Mouse (Mus musculus): Measurements from ENCODE around the gene Slc43a1. TPM values are rescaled to one million over a fixed set of nuclear protein-coding genes. Genes with fewer than 3 reads are reported as not detected.

Slc43a1 gene
- total RNA-seq (2023), result 1.1 TPM

DNA sequence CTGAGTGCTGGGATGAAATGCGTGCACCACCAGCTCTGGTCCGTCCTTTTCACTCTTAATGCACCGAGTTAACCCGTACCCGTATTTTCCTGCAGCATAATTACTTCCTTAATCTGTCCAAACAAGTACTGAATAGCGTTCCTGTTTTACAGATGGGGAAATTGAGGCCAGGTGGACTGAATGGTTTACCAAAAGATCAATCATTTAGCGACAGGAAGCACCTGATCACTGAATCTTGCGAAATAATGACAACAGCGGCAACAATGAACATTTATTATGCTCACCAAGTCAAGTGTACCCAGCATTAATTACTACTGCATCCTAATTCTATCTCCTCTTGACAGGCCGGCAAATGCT is at the start of gene Slc43a1:
Gene Slc43a1, plus strand, starts transcription at position 258 of the 357 bp plus-strand sequence.

DNA sequence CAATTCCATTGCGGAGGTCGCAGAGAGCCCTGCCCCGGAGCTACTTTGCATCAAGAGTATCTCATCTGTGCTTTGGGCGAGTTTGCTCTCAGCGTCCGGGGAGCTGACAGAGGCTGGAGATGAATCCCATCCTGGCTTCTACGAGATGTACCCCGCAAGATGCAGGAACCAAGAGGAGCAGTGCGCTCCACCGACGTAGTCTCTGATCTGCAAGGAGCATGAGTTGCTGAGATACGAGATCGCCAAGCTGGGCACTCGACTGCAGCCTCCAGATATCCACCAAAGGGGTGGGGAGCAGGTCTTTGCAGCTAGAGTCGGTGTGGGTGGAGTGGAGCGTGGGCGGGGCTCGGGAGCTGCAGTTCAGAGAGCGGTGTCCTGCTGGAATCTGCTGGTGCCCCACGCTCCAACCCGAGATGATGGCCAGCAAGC is 40.1 kb upstream of the Slc43a1 start, which contains the start of gene Ube2l6:
Gene Ube2l6, plus strand, starts transcription at position 336 of the 429 bp plus-strand sequence.

DNA sequence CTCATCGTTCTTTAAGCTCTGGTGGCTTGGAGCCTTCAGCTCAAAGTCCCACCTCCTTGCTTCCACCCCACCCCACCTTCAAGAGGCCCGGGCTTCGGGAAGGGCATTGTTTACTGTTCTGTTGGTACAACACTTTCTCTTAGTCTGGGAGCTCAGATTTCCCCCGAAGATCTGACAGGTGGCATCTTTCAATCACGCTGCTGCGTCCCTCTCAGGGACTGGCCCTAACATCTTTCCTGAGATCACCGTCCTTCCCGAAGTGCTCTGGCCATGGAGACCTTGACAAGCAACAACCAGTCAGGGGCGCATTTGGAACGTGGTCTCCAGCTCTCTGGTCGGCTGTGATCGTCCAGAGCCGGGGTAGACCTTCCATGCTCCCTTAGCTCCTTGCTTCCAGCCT is 16.1 kb upstream of the Slc43a1 start, which contains the start of gene Smtnl1:
Gene Smtnl1, minus strand, starts transcription at position 101 of the 400 bp plus-strand sequence.

GRCm38 (mm10) chr2:84826488-84827282 is 12.0 kb upstream of the Slc43a1 start, which contains the start of gene Timm10:
Gene Timm10 (plus strand): TSS chr2:84826997.

DNA sequence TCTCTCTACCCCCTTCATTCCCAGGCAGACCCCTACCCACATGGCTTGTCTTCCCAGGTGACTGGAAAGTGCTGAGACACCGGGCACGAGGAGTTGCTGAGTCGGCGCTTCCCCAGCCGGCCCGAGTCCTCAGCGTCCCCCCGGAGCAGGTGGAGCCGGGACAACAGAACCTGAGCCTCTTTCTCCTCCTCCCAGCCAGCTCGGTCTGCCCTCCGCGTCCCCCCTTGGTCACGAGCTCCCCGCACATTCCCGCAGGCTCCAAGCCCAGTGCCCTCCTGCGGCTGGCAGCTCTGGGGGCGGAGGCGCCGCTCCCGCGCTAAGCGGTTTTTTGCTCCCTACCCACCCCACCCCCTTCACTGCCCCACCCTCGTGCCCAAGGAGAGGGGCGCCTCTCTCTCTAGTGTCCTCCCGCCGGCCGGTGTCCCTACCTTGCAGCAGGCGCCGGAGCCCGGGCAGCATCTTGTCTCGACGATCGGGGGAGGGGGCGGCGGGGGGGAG is 47.6 kb downstream of the Slc43a1 start, which contains the start of gene Rtn4rl2:
Gene Rtn4rl2, minus strand, starts transcription at position 477 of the 498 bp plus-strand sequence.

Other genes with a start within 250 kb of the Slc43a1 start
- gene Ctnnd1, start 188.1 kb upstream of the Slc43a1 start, total RNA-seq (2023), result 1.7 TPM
- not detected for gene Btbd18, start 179.8 kb upstream of the Slc43a1 start, total RNA-seq (2023)
- 38.9 TPM for gene Selenoh, start 168.1 kb upstream of the Slc43a1 start, total RNA-seq (2023)
- gene Gm28635, start 160.8 kb upstream of the Slc43a1 start, total RNA-seq (2023), result not detected
- gene Med19, start 160.4 kb upstream of the Slc43a1 start, total RNA-seq (2023), result 12.8 TPM
- gene Tmx2, start 159.7 kb upstream of the Slc43a1 start, total RNA-seq (2023), result 38.8 TPM
- 44.5 TPM for gene Zdhhc5, start 123.7 kb upstream of the Slc43a1 start, total RNA-seq (2023)
- 28.6 TPM for gene Clp1, start 111.5 kb upstream of the Slc43a1 start, total RNA-seq (2023)
- 0.67 TPM for gene Ypel4, start 104.8 kb upstream of the Slc43a1 start, total RNA-seq (2023)
- gene Gm19426, start 95.2 kb upstream of the Slc43a1 start, total RNA-seq (2023), result not detected
- 0.95 TPM for gene Serping1, start 63.4 kb upstream of the Slc43a1 start, total RNA-seq (2023)
- gene Ube2l6, start 40.0 kb upstream of the Slc43a1 start, total RNA-seq (2023), result 10.3 TPM
- gene Smtnl1, start 16.2 kb upstream of the Slc43a1 start, total RNA-seq (2023), result not detected
- gene Timm10, start 11.9 kb upstream of the Slc43a1 start, total RNA-seq (2023), result 20.6 TPM
- not detected for gene Rtn4rl2, start 47.9 kb downstream of the Slc43a1 start, total RNA-seq (2023)
- gene Slc43a3, start 97.7 kb downstream of the Slc43a1 start, total RNA-seq (2023), result 6.7 TPM
- gene Prg2, start 141.6 kb downstream of the Slc43a1 start, total RNA-seq (2023), result 1.7 TPM
- not detected for gene Prg3, start 149.4 kb downstream of the Slc43a1 start, total RNA-seq (2023)
- 165 TPM for gene Ssrp1, start 198.4 kb downstream of the Slc43a1 start, total RNA-seq (2023)
- gene P2rx3, start 198.6 kb downstream of the Slc43a1 start, total RNA-seq (2023), result 0.37 TPM
- 24.1 TPM for gene Tnks1bp1, start 209.2 kb downstream of the Slc43a1 start, total RNA-seq (2023)

All from CD8-positive naive resting alpha-beta T cell, adult 57 days (primary cell).